Mouse (Mus musculus) embryo, embryonic 11 days (tissue): ENCODE measurements around the gene Kdm5b.
A peak's percentile ranks its signal among the peaks of the same experiment; 100 is the strongest.
"Not testable (repeated sequence)": the region's sequence is repeated elsewhere in the genome, so short reads cannot be mapped to it uniquely, and the experiment has no call there.

Experiments
- DNase-seq: peaks from one replicate; pipeline ENCODE4 v3.0.0-alpha.2; 2015

The Kdm5b gene

DNA sequence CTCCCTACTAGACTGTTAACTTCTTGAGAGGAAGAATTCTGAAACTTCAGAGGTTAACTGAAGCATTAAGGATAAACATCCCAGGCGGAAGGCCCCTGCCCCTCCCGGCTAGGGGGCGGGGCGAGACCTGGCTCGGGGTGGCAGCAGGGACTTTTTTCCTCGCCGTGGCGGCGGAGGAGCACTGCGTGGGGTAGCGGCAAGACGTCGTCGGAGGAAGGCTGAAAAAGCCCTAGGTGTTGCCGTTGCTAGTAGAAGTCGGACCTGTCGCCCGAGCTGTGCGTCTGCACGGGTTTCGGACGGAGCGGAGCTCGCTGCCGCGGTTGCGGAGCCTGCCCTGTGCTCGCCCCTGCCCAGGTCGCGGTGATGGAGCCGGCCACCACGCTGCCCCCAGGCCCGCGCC lies at the start of gene Kdm5b:
Gene Kdm5b (plus strand): TSS at position 196 of the 400 bp plus-strand sequence.
- peak; percentile 93 for DNase-seq

DNA sequence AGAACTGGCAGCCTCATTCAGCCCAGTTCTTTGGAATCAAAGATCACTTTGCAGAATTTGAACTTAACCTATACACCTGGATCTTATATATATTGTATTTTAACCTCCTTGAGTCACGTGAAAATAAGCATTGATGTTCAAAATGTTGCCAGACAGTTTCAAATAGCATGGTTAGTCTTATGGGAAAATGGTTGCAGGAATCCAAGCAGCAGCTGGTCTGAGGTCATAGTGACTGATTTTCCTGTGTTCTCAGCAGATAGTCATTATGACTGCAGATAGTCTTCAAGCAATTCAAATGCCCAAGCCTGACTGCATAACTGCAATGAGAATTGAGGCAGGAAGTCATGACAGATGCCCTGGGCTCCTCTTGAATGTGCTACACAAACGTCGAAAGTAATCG lies 47.8 kb upstream of the Kdm5b start:
- no peak for DNase-seq

DNA sequence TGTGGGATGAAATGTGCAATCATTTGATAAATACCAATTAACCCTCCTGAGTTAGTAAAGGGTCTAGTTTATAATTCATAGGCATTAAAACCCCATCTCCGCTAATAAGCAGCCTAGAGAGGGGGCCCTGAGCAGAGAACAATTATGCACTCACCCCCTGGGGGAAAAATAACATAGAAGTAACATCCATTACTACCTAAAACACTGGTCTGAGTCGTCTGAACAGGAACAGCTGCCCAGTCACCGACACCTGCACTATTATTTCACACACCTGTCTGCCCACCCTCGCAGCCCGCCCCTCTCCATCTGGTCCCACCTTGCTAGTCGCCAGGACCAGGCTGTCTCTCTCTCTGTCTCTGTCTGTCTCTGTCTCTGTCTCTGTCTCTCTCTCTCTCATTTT lies 47.4 kb upstream of the Kdm5b start:
- no peak for DNase-seq

DNA sequence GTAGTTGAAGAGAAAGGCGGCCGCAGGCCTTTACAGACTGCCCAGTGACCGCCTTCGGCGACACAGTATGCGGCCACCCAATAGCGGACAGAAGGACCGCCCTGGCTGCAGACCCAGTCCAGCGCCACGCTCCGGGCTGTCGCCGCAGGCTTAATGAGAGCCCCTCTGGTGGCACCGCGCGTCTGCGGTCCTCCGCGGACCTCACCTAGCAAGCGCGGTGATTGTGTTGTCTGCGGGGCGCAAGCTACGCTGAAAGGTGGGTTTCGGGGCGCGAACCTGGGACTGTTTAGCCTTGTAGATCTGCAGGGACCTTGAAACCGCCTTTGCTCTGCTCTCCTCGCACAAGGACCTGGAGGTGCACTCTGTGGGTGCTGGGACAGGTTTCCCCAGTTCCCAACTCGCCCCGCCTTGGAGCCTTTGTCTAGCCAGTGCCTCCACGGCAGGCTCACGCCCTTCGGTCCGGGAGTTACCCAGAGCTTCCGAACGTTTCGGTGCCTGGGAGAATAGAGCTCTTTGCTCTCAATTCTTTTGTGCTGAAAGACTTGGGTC lies 46.6 kb upstream of the Kdm5b start:
- peak; percentile 63 for DNase-seq

DNA sequence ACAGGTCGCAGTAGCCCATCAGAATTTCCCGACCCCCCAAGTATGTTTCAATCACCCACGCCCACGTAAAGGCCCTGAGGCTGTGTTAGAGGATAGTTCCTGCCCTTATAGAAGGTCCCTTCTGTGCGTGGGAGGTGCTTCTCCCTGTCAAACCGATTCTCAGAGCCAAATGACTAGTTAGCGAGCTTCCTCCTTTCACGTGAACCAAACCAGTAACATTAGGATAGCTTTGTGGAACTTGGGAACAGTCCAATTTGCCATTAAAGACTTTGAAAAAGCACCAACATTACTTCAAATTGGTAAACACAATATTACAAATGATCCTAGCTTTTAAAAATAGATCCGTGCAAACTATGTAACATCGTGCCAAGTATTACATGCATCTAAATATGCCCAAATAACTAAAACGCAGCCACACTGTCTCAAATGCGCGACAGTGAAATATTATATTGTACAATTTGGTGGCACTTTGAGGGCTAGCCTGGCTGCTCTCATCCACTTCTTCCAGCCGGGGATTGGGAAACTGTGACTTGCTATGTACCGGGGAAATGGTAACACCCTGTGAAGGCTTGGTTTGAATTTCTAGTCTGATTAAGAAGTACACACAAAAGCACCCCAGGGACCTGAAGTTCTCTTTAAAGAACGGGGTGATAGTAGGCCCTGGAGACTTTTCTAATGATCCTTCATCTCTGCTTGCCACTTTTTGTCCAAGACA lies 45.9 kb upstream of the Kdm5b start:
- no peak for DNase-seq

DNA sequence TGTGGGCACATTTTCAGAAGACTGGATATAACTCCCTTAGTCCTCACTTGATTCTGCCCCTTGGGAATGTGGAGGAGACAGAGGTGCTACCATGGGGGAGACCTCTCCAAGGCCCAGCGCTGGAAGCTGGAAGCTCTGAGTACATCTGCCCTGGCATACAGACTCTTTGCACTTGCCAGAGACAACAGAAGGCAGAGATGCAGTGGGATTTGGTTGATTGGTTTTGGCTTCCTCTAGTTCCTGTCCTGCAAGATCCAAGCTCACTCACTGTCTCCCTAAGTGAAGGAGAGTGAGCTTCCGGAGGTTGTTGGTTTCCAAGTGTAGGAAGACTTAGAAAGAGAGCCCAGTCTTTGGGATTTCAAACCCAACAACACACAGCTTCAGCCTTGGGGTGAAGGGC lies 44.1 kb upstream of the Kdm5b start:
- no peak for DNase-seq

DNA sequence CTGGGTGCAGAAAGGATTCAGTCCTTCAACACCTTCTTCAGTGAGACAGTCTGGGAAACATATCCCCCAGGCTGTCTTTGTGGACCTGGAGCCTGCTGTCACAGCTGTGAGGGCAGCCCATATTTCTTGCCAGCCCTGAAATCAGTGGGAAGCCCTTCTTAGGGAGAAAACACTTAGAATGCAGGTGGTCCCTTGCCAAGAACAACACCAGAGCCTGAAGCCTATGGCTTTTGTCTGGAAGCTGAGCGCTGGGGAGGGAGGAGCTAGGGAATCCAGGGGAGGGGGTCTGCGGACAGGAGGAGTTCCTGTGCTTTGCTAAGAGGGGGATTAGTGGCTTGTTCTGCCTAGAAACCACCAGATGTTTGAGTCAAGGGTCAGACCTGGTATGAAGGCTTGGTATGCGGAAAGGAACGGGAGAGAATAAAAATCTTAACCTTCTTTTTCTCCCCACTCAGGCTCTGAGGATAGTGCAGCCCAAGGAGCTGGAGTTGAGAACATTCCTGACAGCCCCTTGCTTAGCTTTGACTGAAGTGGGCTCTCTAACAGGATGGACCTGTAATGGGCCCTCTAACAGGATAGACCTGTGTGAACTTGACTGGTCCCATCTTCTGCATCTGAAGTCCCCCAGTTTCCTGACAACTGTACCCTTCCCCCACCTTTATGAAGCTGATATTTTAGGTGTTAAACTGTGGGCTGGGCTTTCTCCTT lies 43.3 kb upstream of the Kdm5b start:
- DNase-seq: peak; percentile 82

DNA sequence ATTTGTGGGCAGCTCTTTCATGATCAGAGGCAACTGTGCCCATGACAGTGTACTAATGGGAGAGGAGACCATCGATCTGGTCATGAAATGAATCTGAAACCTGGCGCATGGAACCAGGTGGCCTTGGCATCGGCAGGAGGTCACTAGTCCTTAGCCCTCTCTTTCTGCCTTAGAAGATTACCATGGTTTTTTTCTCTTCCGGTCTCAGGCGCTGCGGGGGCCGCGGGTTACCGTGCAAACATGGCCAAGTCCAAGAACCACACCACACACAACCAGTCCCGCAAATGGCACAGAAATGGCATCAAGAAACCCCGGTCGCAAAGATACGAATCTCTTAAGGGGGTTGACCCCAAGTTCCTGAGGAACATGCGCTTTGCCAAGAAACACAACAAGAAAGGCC lies 42.1 kb upstream of the Kdm5b start:
- not testable (repeated sequence) for DNase-seq

DNA sequence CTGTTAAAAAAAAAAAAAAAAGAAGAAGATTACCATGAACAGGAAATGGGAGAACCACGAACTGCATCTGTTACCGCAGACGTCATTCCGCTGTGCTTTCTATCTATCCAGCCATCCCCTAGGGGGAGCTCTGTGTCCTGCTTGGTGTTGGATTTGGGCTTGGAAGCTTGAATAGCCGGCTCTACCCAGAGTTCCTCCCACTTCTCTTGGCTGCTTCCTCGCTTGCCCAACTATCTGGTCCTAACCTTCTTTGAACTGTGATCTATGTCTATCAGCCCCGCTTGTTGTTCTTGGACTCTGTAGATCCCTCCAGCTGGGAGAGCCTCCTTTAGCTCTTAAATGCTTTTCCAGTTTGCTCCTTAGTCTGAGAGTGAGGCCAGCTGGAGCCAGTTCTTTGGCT lies 41.3 kb upstream of the Kdm5b start:
- DNase-seq: peak; percentile 90

DNA sequence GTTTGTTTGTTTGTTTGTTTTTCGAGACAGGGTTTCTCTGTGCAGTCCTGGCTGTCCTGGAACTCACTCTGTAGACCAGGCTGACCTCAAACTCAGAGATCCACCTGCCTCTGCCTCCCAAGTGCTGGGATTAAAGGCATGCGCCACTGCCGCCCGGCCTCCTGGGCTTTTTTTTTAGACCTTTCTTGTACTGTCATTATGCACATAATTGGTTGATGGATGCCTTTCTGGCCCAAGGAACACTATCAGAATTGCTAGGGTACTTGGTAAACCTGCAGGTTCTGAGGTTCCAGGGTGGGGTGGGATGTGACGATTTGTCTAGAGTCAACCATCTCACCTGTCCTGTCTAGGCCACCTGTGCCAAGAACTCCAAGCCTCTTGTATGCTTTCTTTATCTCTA lies 40.8 kb upstream of the Kdm5b start:
- DNase-seq: not testable (repeated sequence)

DNA sequence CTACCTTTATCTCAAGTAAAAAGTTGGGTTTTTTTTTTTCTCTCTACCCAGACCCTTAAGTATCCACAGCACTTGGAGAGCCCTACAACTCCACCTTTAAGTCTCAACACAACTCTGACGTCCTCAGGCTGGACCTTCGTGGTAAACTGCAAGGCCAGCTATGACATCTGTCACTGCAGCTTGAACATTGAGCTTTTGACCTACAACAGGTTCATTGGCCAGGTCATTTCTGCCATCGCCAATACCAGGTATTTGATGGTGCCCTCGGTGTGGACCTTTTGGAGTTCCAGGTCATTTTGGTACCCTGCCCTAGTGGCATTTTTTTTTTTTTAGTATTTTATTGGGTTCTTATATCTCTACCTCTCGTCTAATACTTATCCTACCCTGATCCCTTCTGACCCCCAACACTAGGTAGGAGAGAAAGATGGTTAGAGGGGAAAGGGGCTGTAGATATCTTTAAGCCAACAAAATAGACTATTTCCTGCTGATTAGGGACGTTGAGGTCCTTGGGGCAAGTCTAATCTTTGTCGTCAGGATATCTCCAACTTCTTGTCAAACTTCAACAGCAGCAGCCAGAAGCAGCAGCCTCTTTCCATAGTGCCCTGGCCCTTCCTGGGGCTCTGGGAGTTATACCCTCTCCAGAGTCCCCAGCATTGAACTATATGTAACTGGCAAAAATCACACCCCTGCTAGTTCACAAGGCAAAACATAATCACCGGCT lies 39.8 kb upstream of the Kdm5b start:
- DNase-seq: no peak

DNA sequence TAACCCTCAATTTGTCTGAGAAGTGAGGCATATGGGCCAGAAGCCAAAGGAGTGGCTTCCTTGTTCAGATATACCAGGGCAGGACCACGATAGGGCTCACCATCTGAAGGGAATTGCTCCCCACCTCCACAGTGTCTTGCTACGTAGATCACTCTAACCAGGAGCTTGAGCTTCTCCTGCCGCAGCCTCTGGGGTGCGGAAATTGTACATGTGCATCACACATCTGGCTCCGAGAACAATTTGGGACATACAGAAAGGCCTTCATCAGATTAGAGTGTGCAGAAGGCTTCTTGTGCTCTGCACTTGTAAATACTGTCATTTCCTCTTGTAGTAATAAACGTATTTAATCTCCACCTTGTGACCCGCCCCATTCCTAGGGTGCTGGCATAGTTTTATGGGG lies 38.8 kb upstream of the Kdm5b start:
- no peak for DNase-seq

DNA sequence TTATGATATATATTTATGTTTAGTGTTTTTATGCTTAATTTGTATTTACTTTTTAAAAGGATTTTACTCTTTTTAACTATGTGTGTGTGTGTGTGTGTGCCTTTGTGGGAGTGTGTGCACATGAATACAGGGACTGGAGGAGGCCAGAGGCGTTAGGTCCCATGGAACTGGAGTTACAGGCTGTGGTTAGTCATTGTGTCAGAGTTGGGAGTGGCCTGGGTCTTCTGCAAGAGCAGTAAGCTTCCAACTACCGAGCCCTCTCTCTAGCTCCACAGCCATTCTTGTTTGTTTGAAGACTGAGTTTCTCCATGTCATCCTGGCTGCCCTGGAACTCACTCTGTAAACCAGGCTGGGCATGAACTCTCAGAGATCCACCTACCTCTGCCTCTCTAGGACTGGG lies 37.6 kb upstream of the Kdm5b start:
- no peak for DNase-seq

DNA sequence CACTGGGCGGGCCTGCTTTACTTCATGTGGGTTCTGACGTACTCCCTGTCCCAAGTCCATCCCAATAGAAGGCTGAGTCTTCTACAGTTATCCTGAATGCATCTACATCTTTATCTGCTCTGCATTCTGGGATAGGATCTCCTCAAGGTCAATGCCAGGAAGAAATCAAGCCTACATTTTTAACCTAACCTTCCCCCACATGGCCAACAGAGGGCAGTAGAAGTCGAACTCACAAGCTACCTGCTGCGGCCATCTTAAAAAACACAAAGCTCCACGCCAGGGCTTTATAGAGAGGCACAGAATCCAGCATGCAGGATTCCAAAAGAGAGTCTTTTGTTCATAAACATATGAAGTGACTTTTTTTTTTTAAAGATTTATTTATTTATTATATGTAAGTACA lies 35.5 kb upstream of the Kdm5b start:
- no peak for DNase-seq

DNA sequence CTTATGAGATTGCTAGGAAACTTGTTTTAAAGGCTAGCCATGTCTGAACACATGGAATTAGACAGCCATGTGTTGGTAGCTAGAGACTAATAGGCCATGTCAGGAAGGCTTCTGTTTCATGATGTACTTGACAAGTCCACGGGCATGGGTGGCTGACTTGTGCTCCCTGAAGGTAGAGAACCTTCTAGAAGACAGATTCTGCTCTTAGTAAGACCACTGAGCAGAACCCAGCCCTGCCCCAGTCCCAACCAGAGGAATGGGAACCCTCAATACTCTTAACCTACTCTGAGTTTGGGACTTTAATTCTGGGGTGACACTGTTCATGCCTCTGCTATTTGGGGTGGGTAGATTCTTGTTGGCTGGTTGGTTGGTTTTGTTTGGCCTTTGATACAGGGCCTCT lies 35.0 kb upstream of the Kdm5b start:
- no peak for DNase-seq

DNA sequence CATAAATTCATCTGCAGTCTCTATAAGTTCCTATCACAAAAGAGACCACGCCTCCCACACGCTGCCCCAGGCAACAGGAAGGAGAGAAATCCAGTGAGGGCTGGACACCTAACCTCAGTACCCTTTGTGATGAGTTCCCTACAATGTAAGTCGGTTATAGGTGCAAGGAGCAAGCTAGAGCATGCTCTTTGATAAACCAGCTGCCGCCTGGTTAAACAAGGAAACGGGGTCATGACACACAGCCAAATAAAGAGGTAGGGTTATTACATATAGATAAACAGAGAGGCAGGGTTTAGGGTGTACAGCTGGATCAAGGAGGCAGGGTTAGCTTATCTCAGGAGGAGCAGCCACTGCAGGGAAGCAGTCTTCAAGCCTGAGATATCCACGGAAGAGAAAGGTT lies 33.2 kb upstream of the Kdm5b start:
- no peak for DNase-seq

DNA sequence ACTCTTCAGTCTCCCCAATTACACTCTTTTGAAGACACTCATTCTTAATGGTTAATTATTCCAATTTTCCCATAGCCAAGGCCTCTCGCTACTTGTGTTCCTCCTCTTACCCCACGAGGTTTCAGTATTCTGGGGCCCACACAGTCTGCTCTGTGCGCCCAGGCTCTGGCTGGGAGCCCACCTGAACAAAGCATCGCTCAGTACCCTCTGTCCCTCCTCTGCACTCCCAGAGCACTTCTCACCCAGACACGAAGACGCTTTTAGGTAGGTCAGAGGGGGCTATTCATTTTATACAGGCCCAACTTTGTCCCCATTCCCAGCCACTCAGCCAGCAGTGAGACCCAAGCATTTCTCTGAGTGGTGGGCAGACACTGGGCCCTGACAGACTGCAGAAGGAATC lies 29.4 kb upstream of the Kdm5b start:
- no peak for DNase-seq

DNA sequence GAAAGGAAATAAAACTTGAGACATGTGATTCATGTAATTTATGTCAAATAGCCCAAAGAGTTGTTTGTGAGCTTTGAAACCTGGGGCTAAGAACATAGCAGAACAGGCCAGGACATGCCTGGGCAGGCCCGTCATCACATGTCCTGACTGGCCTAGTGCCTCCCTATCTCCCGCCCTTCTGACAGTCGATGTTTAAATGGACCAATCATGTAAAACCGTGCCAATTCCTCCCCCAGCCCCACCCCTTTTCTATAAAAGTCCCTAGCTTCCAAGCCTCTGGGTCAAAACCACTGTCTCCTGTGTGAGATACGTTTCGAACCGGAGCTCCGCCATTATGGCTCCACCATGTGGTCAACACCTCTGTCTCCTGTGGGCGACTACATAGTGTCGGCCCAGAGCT lies 26.3 kb upstream of the Kdm5b start:
- not testable (repeated sequence) for DNase-seq

DNA sequence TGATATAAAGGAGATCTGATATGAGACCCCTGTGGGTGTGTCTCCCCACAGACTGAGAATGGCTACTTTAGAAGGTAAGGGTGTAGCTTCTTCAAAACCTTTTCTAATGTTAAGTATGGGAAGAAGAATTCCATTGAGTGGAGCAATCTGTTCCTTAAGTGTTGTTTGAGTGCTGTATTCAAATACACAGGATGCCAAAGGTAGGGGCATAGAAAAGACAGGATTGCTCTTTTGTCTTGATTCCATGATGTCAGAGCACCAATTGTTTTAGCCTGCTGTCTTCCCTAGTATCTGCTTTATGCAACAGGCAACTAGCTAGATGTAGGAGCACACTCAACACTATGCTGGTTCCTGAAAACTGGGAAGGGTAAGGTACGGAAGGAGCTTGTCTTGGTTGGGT lies 24.9 kb upstream of the Kdm5b start:
- no peak for DNase-seq

DNA sequence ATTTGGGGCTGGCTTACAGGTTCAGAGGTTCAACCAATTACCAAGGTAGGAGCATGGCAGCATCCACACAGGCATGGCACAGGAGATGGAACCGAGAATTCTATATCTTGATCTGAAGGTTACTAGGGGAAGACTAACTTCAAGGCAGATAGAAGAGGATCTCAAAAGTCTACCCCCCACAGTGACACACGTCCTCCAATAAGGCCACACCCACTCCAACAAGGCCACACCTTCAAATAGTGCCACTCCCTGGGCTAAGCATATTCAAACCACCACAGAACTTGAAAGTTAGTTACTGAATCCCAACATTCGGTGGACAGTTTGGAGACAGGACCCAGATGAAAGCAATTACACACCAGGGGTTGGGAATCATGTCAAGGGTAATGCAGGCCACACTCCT lies 24.5 kb upstream of the Kdm5b start:
- no peak for DNase-seq

DNA sequence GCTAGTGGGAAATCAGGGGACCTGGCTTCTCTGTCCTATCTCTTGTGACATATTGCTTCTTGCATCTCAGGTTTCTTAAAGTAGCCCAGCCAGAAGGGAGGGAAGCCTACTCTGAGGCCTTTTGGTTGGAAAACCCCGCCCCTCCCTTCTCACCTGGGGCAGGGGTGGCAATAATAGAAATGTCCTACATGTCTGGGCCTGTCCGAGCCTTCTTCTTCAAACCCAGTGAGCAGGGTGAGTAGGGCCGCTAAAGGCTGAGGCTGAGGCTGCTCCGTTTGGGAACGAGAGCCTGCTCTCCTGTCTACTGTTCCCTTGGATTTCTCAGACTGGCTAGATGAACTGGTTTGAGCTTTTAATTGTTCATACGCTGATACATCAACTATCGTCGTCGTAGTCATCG lies 19.4 kb upstream of the Kdm5b start:
- no peak for DNase-seq

DNA sequence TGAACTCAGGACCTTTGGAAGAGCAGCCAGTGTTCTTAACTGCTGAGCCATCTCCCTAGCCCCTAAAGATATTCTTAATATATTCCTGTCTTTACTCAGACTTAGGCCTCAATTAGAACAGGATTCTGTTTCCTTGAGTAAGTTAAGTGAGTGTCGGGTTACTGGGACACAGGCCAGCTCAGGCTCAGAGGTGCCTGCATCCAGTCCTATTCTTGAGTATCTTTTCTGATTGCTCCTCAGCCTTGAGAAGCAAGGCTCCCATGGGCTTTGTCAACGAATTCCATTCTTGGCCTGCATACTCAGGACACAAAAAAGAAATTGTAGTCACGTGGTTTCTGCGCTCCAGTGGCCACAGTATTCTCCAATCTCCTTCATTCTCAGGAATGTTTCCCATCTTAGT lies 11.7 kb upstream of the Kdm5b start:
- no peak for DNase-seq

DNA sequence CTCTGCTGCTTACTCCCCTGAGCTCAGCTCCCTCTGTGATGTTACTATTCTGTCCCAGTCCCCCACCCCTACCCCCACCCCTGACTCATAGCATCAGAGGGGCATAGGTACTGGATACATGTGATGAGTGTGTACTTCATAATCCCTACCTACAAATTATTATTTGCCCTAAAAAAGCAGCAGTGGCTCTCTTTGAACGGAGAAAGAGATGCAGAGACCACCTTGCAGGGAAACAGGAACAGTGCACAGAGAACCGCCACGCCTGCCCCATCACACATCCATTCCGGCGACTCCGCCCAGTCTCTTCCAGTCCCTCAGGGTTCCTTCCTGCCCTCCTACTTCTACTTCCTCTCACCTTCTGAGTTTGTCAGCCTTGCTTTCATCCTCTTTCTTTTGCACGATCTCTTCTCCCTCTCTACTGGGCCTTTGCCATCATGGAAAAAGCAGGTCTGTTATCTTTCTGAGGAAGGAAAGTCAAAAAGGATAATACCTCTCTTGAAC lies 10.3 kb upstream of the Kdm5b start, which contains the start of gene Mgat4e:
Gene Mgat4e (minus strand): TSS at position 51 of the 501 bp plus-strand sequence.
- no peak for DNase-seq

DNA sequence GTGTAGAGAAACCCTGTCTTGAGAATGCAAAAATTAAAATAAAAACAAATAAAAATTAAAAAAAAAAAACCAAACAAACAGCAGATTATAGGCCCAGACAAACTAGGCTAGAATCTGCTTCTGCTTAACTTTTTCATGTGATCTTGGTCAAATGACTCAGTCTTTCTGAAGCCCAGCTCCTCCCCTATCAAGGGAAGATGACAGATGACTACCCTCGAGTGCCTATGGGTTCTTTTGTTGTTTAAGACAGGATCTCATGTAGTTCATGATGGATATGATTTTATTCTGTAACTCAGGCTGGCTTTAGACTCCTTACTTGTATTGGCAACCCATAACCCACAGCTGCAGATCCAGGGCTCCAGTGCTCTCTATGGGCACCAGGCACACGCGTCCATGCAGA lies 8.1 kb upstream of the Kdm5b start:
- DNase-seq: no peak
